Mouse (Mus musculus) thymus, adult 18-20 months (tissue): Measurements from ENCODE around the gene Exoc3l.
A peak's percentile ranks its signal among the peaks of the same experiment; 100 is the strongest.

ENCODE experiments used
- DNase-seq, 2 experiments: peaks; one replicate each; pipeline ENCODE4 v3.0.0; 2022; ENCODE audit warnings: mixed read lengths in 2 of 2

Exoc3l gene

DNA sequence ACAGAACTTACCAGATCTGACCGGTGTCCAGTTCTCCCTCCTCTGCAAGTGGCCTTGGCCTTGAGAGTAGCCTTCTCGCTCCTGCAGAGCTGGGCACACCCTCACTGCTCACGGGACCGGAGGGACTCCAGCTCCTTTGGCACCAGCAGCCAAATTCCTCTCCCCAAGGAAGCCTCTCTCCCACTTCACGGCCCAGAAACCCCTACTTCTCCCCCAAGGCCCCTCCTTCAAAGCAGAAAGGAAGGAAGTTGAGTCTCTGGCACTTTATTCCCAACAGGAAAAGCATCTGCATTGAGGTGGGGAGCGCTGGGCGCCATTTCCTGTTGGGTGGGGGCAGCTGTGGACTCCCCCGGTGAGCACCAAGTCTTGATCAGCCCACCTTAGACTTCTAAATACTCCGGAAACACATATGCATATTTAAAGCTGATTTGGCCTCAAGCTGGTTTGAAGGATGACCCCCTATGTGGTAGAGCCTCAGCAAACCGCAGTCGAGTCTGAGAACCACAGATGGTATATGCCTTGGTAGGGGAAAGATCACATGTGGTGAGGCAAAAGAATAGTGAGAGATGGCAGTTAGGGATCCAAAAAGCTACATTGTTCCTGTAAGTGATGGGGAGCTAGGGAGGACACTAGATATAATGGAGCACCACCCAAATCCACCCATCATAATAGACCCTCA, at the start of gene Exoc3l:
TSS of gene Exoc3l (minus strand) at position 207 of the 679 bp plus-strand sequence.
- DNase-seq = no peak

- no peak for DNase-seq
These were observed 49.4 kb upstream of the Exoc3l start for GRCm38 (mm10) chr8:105345061-105345975.

DNA sequence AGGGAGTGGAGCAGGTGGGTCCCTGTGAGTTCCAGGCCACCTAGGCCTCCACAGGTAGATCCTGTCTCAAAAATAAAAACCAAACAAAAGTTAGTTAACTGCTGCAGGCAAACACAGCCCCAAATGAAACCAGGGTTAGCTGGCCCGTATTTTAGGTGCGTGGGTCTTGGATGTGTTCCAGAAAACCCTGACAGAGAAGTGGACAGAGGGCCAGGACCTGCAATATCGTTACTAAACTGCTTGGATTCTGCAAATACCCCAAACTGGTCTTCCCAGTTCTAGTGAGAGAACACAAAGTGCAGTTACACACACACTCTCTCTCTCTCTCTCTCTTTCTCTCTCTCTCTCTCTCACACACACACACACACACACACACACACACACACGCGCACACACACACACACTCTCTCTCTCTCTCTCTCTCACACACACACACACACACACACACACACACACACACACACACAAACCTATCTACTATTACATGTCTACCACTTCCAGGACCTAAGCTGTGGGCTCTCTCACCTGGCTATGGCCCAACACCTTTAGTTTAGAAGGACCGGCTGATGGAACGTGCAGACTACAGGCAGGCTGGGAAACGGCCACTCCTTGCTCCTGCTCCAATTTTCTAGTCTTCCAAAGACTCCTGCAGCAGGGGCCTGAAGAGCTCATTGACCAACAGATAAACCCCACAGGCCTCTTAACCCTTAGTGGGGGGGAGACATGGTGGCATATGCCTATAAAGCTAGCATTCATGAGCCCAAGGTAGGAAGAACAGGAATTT, 48.1 kb upstream of the Exoc3l start:
- no peak for DNase-seq

GRCm38 (mm10) chr8:105342768-105343167, 46.9 kb upstream of the Exoc3l start:
- no peak for DNase-seq

GRCm38 (mm10) chr8:105341399-105341798, 45.5 kb upstream of the Exoc3l start:
- no peak for DNase-seq

DNA sequence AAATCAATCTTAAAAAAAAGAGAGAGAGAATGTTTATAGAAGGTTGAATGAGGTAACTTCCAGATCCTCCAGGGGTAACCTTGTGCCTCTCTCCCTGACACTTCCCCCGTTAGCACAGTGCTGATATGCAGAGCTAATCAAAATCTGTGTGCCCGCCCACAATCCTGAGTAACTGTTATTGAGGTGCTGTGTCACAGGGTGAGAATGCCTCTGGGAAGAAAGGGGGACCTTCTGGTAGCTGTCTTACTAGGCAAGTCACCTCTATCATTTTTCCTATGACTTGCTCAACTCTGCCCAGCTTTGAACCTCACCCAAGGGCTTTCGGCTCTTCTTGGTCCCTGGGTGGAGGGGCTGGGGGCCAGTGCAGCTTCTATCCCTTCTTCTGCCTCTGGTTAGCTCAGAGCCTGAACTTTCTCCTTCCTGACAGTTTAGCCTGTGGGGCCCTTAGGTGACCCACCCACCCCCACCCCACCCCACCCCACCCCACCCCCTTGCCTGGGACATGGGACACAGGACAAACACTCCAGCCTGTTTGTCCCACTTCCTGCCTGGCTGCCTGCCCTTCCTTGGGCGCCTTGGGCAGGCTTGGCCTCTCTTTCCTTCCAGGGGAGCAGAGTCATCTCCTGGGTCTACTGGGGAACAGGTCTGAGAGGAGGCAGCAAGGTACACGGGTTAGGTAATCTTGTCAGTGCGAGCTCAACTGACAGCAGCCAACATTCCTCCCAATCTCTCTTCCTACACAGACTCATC, 44.2 kb upstream of the Exoc3l start:
- DNase-seq = no peak

DNA sequence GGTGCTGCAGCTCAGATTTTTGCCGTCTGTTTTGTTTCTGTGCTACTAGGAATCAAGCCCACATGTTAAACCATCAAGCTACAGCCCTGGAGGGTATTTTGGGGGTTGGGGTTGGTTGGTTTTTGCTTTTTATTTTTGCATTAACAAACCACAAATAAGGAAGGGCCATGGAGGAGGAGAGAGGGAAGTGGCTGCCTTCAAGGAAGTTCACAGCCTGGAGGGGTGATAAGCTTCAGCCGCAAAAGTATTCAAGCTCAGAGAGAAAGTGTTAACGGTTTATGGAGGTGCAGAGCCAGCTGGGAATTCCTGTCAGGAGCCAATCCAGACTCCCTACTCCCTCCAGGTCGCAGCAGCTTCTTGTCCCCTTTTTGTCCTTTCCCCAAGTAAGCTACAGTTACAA, 43.1 kb upstream of the Exoc3l start:
- no peak for DNase-seq

- no peak for DNase-seq
These were observed 40.7 kb upstream of the Exoc3l start for GRCm38 (mm10) chr8:105336373-105337130.

GRCm38 (mm10) chr8:105332523-105332922, 36.6 kb upstream of the Exoc3l start:
- no peak for DNase-seq

DNA sequence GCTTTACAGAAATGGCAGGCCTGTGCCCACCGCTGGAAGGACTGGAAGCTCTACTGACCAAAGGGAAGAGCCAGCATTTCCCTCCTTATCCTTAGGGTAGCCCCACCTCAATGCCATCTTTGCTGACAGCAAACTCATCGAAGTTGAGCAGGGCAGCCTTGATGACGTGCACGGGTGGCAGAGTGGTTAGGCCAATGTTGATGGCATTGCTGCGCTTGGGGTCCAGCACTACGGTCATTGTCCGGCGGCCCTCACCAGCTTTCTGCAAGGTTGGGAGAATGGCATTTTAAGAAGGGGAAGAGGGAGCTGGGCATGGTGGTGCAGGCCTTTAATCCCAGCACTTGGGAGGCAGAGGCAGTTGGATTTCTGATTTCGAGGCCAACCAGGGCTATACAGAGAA, 36.0 kb upstream of the Exoc3l start:
- no peak for DNase-seq

DNA sequence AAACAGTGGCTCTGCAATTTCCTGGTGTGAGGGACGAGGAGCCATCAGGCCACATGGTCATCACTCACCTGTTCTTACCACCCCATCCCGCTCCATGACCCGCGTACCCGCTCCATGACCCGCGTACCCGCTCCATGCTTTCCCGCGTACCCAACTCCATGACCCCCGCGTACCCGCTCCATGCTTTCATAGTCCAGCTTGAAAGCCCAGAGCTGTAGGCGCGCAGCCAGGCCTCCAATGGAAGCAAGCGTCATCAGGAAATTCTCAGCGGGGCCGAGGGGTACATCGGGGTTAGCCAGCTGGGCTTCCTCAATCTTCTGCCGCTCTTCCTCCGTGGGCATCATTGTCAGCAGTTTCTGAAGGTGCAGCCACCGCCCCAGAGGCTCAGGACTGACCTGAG, 35.6 kb upstream of the Exoc3l start:
- DNase-seq = no peak

DNA sequence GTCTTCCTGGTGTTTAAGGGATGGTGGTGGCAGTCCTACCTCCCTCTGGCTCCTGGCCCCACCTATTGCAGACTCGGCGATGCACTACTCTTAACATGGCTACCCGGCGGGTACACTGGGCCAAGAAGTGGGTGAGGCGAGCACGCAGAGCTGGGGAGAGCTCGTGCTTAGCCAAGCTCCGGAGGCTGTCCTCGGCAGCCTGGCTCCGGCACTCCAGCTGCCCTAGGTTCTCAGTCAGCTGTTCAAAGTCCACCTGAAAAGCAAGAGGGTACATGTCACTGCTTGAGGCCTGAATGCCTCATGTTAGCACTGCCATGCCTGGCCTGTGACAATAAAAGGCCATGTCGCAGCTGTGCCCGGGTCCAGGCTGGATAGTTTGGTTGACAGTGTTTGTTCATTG, 34.4 kb upstream of the Exoc3l start:
- no peak for DNase-seq

DNA sequence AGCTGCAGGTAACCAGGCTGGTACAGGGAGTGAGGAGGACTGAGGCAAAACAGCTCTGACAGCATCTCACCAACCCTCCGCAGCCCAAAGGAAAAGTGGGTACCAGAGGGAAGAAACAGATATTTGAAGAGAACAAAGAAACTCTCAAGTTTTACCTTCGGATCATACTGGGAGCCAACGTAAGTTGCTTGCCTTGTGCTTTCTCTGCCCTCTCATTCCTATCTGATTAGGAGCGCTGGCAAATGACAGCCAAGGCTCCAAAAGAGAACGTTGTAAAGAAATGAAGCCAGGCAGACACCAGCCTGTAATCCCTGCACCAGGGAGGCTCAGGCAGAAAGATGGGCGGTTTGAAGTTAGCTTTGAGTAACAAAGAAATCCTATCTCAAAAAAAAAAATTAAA, 31.1 kb upstream of the Exoc3l start:
- no peak for DNase-seq

DNA sequence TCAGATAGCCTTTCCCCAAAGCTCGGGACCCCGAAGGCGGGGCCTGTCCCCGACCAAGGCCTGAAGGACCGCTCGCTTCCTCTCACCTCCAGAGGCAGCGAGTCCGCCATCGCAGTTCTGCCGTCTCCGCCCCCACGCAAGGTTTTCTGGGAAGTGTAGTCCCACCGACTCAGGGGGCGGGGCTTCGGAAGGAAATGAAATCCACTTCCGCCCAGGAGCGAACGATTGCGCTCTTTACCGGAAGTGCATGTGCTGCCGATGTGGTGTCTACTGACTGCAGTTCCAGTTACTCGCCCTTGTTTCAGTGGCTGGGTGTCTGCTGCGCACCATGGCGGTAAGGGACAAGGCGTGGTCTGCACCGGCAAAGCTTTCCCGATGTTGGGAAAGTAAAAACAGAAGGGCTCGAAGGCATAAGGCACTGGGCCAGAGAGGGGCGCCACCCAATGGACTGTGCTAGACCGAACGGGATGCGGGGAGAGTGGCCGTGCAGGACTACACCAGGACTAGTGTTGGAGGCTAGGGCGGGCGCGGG, 30.3 kb upstream of the Exoc3l start, which contains the start of the genes Lrrc29 and Tmem208:
TSS of gene Lrrc29 (minus strand) at position 138 of the 532 bp plus-strand sequence.
TSS of gene Tmem208 (plus strand) at position 214 of the 532 bp plus-strand sequence.
- peak; percentile 96 to 97 for DNase-seq

DNA sequence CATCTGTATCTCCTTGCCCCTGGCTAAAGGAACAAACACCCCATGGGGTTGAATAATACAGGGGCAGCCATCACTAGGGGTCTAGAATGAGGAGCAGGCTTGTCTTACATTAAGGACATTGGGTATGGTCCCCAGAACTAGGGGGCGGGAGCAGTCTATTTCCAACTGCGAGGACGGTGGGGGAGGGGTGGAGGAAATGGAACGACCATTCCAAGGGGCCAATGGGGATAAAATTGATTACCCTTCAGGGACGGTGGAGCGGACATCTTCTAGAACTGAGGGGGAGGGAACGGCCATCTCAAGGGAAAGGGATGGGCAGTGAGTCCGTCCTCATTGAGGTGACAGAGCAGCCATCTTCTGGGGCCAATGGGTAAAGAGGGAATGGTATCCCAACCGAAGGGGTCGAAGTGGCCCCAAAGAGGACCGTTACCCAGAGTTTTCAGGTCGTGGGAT, 29.8 kb upstream of the Exoc3l start:
- no peak for DNase-seq

- DNase-seq = no peak
These were observed 27.3 kb upstream of the Exoc3l start for GRCm38 (mm10) chr8:105323183-105323582.

DNA sequence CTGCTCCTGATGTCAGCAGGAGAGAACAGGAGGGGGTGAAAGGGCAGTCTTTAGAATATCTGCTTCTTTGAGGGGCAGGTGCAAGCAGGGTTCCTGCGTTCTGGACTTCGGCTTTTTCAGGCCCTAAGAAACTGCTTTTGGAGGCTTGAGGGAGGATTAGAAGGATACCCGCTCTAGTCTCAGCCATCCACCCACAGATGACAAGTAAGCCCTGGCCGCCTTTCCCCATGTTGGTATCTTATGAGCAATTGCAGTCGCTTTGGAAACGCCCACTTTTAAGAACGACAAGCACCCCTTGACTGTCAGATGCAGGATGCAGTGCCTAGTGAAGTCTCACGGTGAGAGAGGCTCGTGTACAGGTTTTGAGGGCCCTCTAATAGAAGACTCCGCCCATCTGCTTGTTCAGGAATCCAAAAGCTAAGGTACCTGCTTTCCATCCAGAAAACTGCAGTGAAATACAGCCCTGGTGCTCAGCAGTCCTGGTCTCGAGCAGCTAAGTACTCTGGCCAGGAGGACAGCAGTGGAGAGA, 22.8 kb upstream of the Exoc3l start:
- DNase-seq = no peak

DNA sequence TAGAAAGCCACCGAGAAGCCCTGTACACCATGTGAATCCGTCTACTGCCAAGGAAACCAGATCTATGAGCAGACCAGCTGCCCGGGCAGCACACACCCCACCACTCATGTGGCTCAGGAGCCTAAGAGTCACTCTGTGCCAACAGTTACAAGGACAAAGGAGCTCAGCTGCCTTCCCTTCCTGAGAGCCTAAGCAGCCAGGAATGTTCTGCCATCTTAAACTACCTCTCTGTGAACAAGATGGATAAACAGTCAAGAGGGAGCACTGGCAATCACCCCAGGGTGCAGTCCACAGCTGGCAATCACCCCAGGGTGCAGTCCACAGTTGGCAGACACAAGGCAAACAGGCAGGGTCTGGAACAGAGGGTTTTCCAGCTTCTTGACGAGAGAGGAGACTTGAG, 22.0 kb upstream of the Exoc3l start:
- DNase-seq = no peak

DNA sequence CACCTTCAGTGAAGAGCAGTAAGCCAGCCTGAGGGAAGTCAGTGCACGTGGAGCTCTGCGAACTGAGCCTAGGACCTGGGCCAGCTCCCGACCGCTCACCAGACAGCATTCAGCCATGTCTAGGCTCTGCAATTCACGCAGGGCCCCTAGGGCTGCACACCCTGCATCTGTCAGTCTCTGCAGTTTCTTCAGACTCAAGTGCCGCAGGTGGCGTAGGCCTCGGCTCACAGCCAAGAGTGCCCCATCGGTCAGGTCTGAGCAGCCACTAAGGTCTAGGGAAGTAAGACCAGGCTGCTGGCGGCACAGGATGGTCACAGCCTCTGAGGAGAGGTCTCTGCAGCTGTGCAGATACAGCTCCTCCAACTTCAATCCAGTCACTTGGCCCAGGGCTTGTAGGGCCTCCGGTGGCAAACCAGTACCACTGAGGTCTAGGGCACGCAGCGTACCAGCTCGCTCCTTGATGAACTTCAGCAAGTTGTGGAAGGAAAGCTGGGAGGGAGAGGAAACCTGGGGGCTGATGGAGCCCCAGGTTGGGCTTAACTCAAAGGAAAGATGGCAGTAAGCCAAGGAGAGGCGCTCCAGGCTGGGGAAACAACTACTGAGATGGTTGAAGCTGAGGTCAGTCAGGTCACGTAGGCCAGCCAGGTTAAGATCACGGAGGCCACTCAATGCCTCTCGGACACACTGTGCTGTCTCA, 19.3 kb upstream of the Exoc3l start:
- DNase-seq = no peak
